Mouse (Mus musculus) c-Kit-positive CD71-negative TER-119-negative erythroid progenitor cells, embryonic 14.5 days (primary cell): ENCODE data around the gene Tada2a.

Source experiments
- DNase-seq: peaks from one replicate; pipeline ENCODE4 v3.0.0-alpha.2; 2013; ENCODE audit warnings: low read depth

The Tada2a gene

GRCm38 (mm10) chr11:84113623-84114022 lies 15.8 kb downstream of the Tada2a start:
- no peak for DNase-seq

GRCm38 (mm10) chr11:84107137-84107536 lies 22.3 kb downstream of the Tada2a start:
- DNase-seq, result no peak

GRCm38 (mm10) chr11:84104036-84104435 lies 25.4 kb downstream of the Tada2a start:
- no peak for DNase-seq

- no peak for DNase-seq
Measured at GRCm38 (mm10) chr11:84101182-84101581, 28.2 kb downstream of the Tada2a start.

- no peak for DNase-seq
Measured at GRCm38 (mm10) chr11:84097251-84097998, 32.0 kb downstream of the Tada2a start.

GRCm38 (mm10) chr11:84095084-84095483 lies 34.3 kb downstream of the Tada2a start:
- no peak for DNase-seq

GRCm38 (mm10) chr11:84090572-84090971 lies 38.8 kb downstream of the Tada2a start:
- DNase-seq, result no peak

- DNase-seq, result no peak
Measured at GRCm38 (mm10) chr11:84081901-84082300, 47.5 kb downstream of the Tada2a start.

GRCm38 (mm10) chr11:84080327-84080726 lies 49.1 kb downstream of the Tada2a start:
- DNase-seq, result no peak

- no peak for DNase-seq
Measured at GRCm38 (mm10) chr11:84079887-84080286, 49.5 kb downstream of the Tada2a start.

- DNase-seq, result no peak
Measured at GRCm38 (mm10) chr11:84079361-84079760, 50.0 kb downstream of the Tada2a start.

GRCm38 (mm10) chr11:84078601-84079000 lies 50.8 kb downstream of the Tada2a start:
- DNase-seq, result no peak

- DNase-seq, result no peak
Measured at GRCm38 (mm10) chr11:84077008-84077407, 52.4 kb downstream of the Tada2a start.

GRCm38 (mm10) chr11:84073816-84074764 lies 55.3 kb downstream of the Tada2a start:
- DNase-seq, result no peak

- no peak for DNase-seq
Measured at GRCm38 (mm10) chr11:84072904-84073651, 56.3 kb downstream of the Tada2a start.

- no peak for DNase-seq
Measured at GRCm38 (mm10) chr11:84069034-84069370, 60.4 kb downstream of the Tada2a start, which contains the start of gene Dusp14. TSS of gene Dusp14 (minus strand) at chr11:84069261.

GRCm38 (mm10) chr11:84068191-84069033 lies 61.0 kb downstream of the Tada2a start:
- no peak for DNase-seq

- no peak for DNase-seq
Measured at GRCm38 (mm10) chr11:84067720-84068190, 61.6 kb downstream of the Tada2a start.

GRCm38 (mm10) chr11:84066927-84067645 lies 62.3 kb downstream of the Tada2a start:
- DNase-seq, result no peak

GRCm38 (mm10) chr11:84066071-84066481 lies 63.3 kb downstream of the Tada2a start:
- DNase-seq, result no peak
